Mouse (Mus musculus): ENCODE measurements at regions not wholly inside any gene's neighbourhood (a gene's known extent, or its start where the extent isn't known, plus 50 kb on each side); places are given as distances from the start of the nearest gene placed in this dataset.

- DNase-seq (ENCODE audit: low spot score in 2 of 2) = no peak
These were observed 252.7 kb upstream of the Dio3 start for GRCm38 (mm10) chr12:110026033-110026750.

GRCm38 (mm10) chr12:110027345-110027744 is 251.5 kb upstream of the Dio3 start:
- no peak for DNase-seq (ENCODE audit: low spot score in 2 of 2)

GRCm38 (mm10) chr12:110027976-110028375 is 250.9 kb upstream of the Dio3 start:
- DNase-seq (ENCODE audit: low spot score in 2 of 2) = no peak

GRCm38 (mm10) chr12:110028646-110029045 is 250.2 kb upstream of the Dio3 start:
- DNase-seq (ENCODE audit: low spot score in 2 of 2) = no peak

- no peak for DNase-seq (ENCODE audit: low spot score in 2 of 2)
These were observed 247.5 kb upstream of the Dio3 start for GRCm38 (mm10) chr12:110031326-110031725.

- DNase-seq (ENCODE audit: low spot score in 2 of 2) = no peak
These were observed 243.7 kb upstream of the Dio3 start for GRCm38 (mm10) chr12:110035171-110035570.

GRCm38 (mm10) chr12:110040682-110041081 is 238.2 kb upstream of the Dio3 start:
- peak; percentile 51 to 54 for DNase-seq (ENCODE audit: low spot score in 2 of 2)

GRCm38 (mm10) chr12:110041782-110042181 is 237.1 kb upstream of the Dio3 start:
- DNase-seq (ENCODE audit: low spot score in 2 of 2) = no peak

GRCm38 (mm10) chr12:110044266-110044665 is 234.6 kb upstream of the Dio3 start:
- no peak for DNase-seq (ENCODE audit: low spot score in 2 of 2)

GRCm38 (mm10) chr12:110044721-110045120 is 234.1 kb upstream of the Dio3 start:
- no peak for DNase-seq (ENCODE audit: low spot score in 2 of 2)

GRCm38 (mm10) chr12:110045770-110046330 is 233.0 kb upstream of the Dio3 start:
- DNase-seq (ENCODE audit: low spot score in 2 of 2) = no peak

GRCm38 (mm10) chr12:110046613-110047012 is 232.3 kb upstream of the Dio3 start:
- DNase-seq (ENCODE audit: low spot score in 2 of 2) = no peak

- DNase-seq (ENCODE audit: low spot score in 2 of 2) = peak in 1 of 2 experiments; percentile 52
These were observed 231.2 kb upstream of the Dio3 start for GRCm38 (mm10) chr12:110047466-110048250.

- DNase-seq (ENCODE audit: low spot score in 2 of 2) = peak; percentile 36 to 63
These were observed 229.6 kb upstream of the Dio3 start for GRCm38 (mm10) chr12:110049154-110049736.

- DNase-seq (ENCODE audit: low spot score in 2 of 2) = no peak
These were observed 219.5 kb upstream of the Dio3 start for GRCm38 (mm10) chr12:110059321-110059720.

- no peak for DNase-seq (ENCODE audit: low spot score in 2 of 2)
These were observed 216.9 kb upstream of the Dio3 start for GRCm38 (mm10) chr12:110061961-110062360.

- DNase-seq (ENCODE audit: low spot score in 2 of 2) = no peak
These were observed 215.9 kb upstream of the Dio3 start for GRCm38 (mm10) chr12:110063013-110063412.

GRCm38 (mm10) chr12:110066361-110066885 is 212.4 kb upstream of the Dio3 start:
- DNase-seq (ENCODE audit: low spot score in 2 of 2) = no peak

GRCm38 (mm10) chr12:110070506-110070905 is 208.4 kb upstream of the Dio3 start:
- no peak for DNase-seq (ENCODE audit: low spot score in 2 of 2)

GRCm38 (mm10) chr12:110071823-110072222 is 207.0 kb upstream of the Dio3 start:
- DNase-seq (ENCODE audit: low spot score in 2 of 2) = no peak

GRCm38 (mm10) chr12:110074921-110075320 is 203.9 kb upstream of the Dio3 start:
- no peak for DNase-seq (ENCODE audit: low spot score in 2 of 2)

Measured in layer of hippocampus, adult 8-10 months (tissue).